Mouse (Mus musculus) T-helper 1 cell (primary cell): ENCODE results near the gene Cldn11.

Experiments used
- in situ Hi-C: fragments of 300-600 bp; cut with MboI, MseI; formaldehyde crosslinking; loops from one replicate; pipeline ENCODE4 v1.15.1; 2025; ENCODE audit warnings: high pct_unique_total_duplicates

Gene Cldn11

GRCm38 (mm10) chr3:31149706-31150105, at the start of gene Cldn11:
Cldn11 (plus strand) TSS chr3:31149920.
- in situ Hi-C loops = loop anchor here (5.0 to 25.0 kb wide), 3 partner anchors 453 to 1563 kb away; partner anchors contain the start of gene Actl6a

- in situ Hi-C loops = loop anchor here (10.0 kb wide), 1 partner anchor 1305 kb away; no protein-coding TSS in a partner anchor
Observed at GRCm38 (mm10) chr3:31100026-31100425, 49.7 kb upstream of the Cldn11 start.

GRCm38 (mm10) chr3:31100802-31101201, 48.9 kb upstream of the Cldn11 start:
- in situ Hi-C loops = loop anchor here (10.0 kb wide), 1 partner anchor 1304 kb away; no protein-coding TSS in a partner anchor

- in situ Hi-C loops = loop anchor here (5.0 to 10.0 kb wide), 2 partner anchors 48 to 1300 kb away; no protein-coding TSS in a partner anchor
Observed at GRCm38 (mm10) chr3:31104936-31105335, 44.8 kb upstream of the Cldn11 start.

GRCm38 (mm10) chr3:31106597-31106996, 43.1 kb upstream of the Cldn11 start:
- in situ Hi-C loops = loop anchor here (5.0 to 10.0 kb wide), 2 partner anchors 49 to 1298 kb away; no protein-coding TSS in a partner anchor

- in situ Hi-C loops = loop anchor here (5.0 to 10.0 kb wide), 2 partner anchors 50 to 1297 kb away; no protein-coding TSS in a partner anchor
Observed at GRCm38 (mm10) chr3:31107674-31108073, 42.0 kb upstream of the Cldn11 start.

- in situ Hi-C loops = loop anchor here (5.0 to 10.0 kb wide), 2 partner anchors 52 to 1296 kb away; no protein-coding TSS in a partner anchor
Observed at GRCm38 (mm10) chr3:31109108-31109507, 40.6 kb upstream of the Cldn11 start.

- in situ Hi-C loops = no loop called here
Observed at GRCm38 (mm10) chr3:31123098-31123497, 26.6 kb upstream of the Cldn11 start.

- in situ Hi-C loops = loop anchor here (25.0 kb wide), 1 partner anchor 1586 kb away; the partner anchor contains the start of gene Actl6a
Observed at GRCm38 (mm10) chr3:31126303-31126702, 23.4 kb upstream of the Cldn11 start.

- in situ Hi-C loops = loop anchor here (25.0 kb wide), 1 partner anchor 1585 kb away; the partner anchor contains the start of gene Actl6a
Observed at GRCm38 (mm10) chr3:31126848-31127247, 22.9 kb upstream of the Cldn11 start.

GRCm38 (mm10) chr3:31129766-31130165, 20.0 kb upstream of the Cldn11 start:
- in situ Hi-C loops = loop anchor here (10.0 to 25.0 kb wide), 2 partner anchors 1375 to 1583 kb away; partner anchors contain the start of gene Actl6a

GRCm38 (mm10) chr3:31133664-31134063, 16.1 kb upstream of the Cldn11 start:
- in situ Hi-C loops = loop anchor here (10.0 to 25.0 kb wide), 2 partner anchors 1371 to 1579 kb away; partner anchors contain the start of gene Actl6a

- in situ Hi-C loops = loop anchor here (10.0 to 25.0 kb wide), 2 partner anchors 1371 to 1578 kb away; partner anchors contain the start of gene Actl6a
Observed at GRCm38 (mm10) chr3:31134246-31134645, 15.5 kb upstream of the Cldn11 start.

- in situ Hi-C loops = loop anchor here (5.0 to 25.0 kb wide), 4 partner anchors 87 to 1578 kb away; partner anchors contain the start of genes Actl6a and Phc3
Observed at GRCm38 (mm10) chr3:31134696-31135095, 15.0 kb upstream of the Cldn11 start.

- in situ Hi-C loops = loop anchor here (5.0 to 25.0 kb wide), 4 partner anchors 89 to 1576 kb away; partner anchors contain the start of genes Actl6a and Phc3
Observed at GRCm38 (mm10) chr3:31136591-31136990, 13.1 kb upstream of the Cldn11 start.

GRCm38 (mm10) chr3:31138454-31139424, 11.0 kb upstream of the Cldn11 start:
- in situ Hi-C loops = loop anchor here (5.0 to 25.0 kb wide), 4 partner anchors 91 to 1574 kb away; partner anchors contain the start of genes Actl6a and Phc3

GRCm38 (mm10) chr3:31141621-31142020, 8.1 kb upstream of the Cldn11 start:
- in situ Hi-C loops = loop anchor here (5.0 to 25.0 kb wide), 3 partner anchors 539 to 1571 kb away; partner anchors contain the start of genes Actl6a and Mynn

- in situ Hi-C loops = loop anchor here (5.0 to 25.0 kb wide), 3 partner anchors 457 to 1567 kb away; partner anchors contain the start of gene Actl6a
Observed at GRCm38 (mm10) chr3:31145222-31145621, 4.5 kb upstream of the Cldn11 start.

GRCm38 (mm10) chr3:31145641-31146290, 4.0 kb upstream of the Cldn11 start:
- in situ Hi-C loops = loop anchor here (5.0 to 25.0 kb wide), 3 partner anchors 457 to 1567 kb away; partner anchors contain the start of gene Actl6a

- in situ Hi-C loops = loop anchor here (5.0 to 25.0 kb wide), 3 partner anchors 454 to 1564 kb away; partner anchors contain the start of gene Actl6a
Observed at GRCm38 (mm10) chr3:31148595-31148994, 1.1 kb upstream of the Cldn11 start.

- in situ Hi-C loops = no loop called here
Observed at GRCm38 (mm10) chr3:31152108-31152507, 2.4 kb downstream of the Cldn11 start.
